Comparison of ENCODE assay signal across 13 mouse cellular contexts in genomic region chr6:140509151-140509530, GRCm38 (mm10).
DNase-seq lines count a peak whose midpoint lies in the region; ATAC-seq and TF ChIP-seq lines count a peak whose summit lies in the region.
"Had no signal": no experiment of that assay in that cellular context is flagged by ENCODE, and none has a peak within 500 bp of the region (broad histone marks: within the 10 kb centered on the region; RNA-seq: fewer than 3 reads in every experiment).

No protein-coding gene starts in this region.

- H3K27me3 ChIP-seq in liver, adult 2 months (ENCODE audit: control insufficient read depth, insufficient read depth, low read length) = no peaks in the 10 kb centered on the region
- H3K27me3 ChIP-seq in liver, embryonic 11.5 days (replicated peaks; ENCODE audit: control insufficient read depth, insufficient read depth, low read length) = no peaks in the 10 kb centered on the region
- H3K27me3 ChIP-seq in limb, embryonic 11.5 days (ENCODE audit: control insufficient read depth, insufficient read depth, low read length) = no peaks in the 10 kb centered on the region

- no peak overlapping the region for H3K27ac ChIP-seq in liver, adult 2 months (replicated peaks; ENCODE audit: insufficient read depth, low read depth, low read length)
- no peak overlapping the region for H3K27ac ChIP-seq in liver, embryonic 11.5 days (ENCODE audit: low read depth, low read length)
- H3K27ac ChIP-seq in limb, embryonic 11.5 days (replicated peaks; ENCODE audit: low read depth, low read length) = peak overlapping the region; percentile 47; the same call in 1 of the 2 replicates

- H3K9ac ChIP-seq in liver, adult 2 months (ENCODE audit: low read depth, low read length) = no peak overlapping the region
- H3K9ac ChIP-seq in liver, embryonic 11.5 days (ENCODE audit: low read depth, low read length) = no peak overlapping the region
- H3K9ac ChIP-seq in limb, embryonic 11.5 days (ENCODE audit: low read length) = no peak overlapping the region

- no peaks in the 10 kb centered on the region for H3K36me3 ChIP-seq in liver, adult 2 months (ENCODE audit: control insufficient read depth, insufficient read depth, low read length)
- H3K36me3 ChIP-seq in liver, embryonic 11.5 days (ENCODE audit: control insufficient read depth, insufficient read depth, low read length) = no peaks in the 10 kb centered on the region
- no peaks in the 10 kb centered on the region for H3K36me3 ChIP-seq in limb, embryonic 11.5 days (ENCODE audit: control insufficient read depth, insufficient read depth, low read length)
- H3K36me3 ChIP-seq: G1E had no signal

- peaks cover 38% of the 10 kb centered on the region; the same call in 1 of the 2 replicates for H3K79me2 ChIP-seq in liver, adult 2 months (ENCODE audit: control insufficient read depth, insufficient read depth, low read length)

- no peaks in the 10 kb centered on the region for H3K9me3 ChIP-seq in liver, embryonic 11.5 days (ENCODE audit: control insufficient read depth, low read length)
- no peaks in the 10 kb centered on the region for H3K9me3 ChIP-seq in limb, embryonic 11.5 days (ENCODE audit: control insufficient read depth, low read length)

- 41% methylated on average over 9 of the region's 9 CpGs for WGBS in liver, adult 2 months
- WGBS in liver, embryonic 11.5 days = 38% methylated on average over 9 of the region's 9 CpGs
- 21% methylated on average over 9 of the region's 9 CpGs for WGBS in limb, embryonic 11.5 days

- TF ChIP-seq CTCF in liver, adult 2 months (IDR thresholded peaks at IDR 0.05; ENCODE audit: low read depth, low read length) = no peak

- H3K4me3 ChIP-seq in liver, adult 2 months (ENCODE audit: insufficient read depth, low read depth, low read length) = no peak overlapping the region
- no peak overlapping the region for H3K4me3 ChIP-seq in liver, embryonic 11.5 days (ENCODE audit: low read depth, low read length)
- H3K4me3 ChIP-seq in limb, embryonic 11.5 days (ENCODE audit: low read depth, low read length) = no peak overlapping the region

- H3K4me1 ChIP-seq in liver, adult 2 months (ENCODE audit: control insufficient read depth, insufficient read depth, low read length) = peaks cover 14% of the 10 kb centered on the region
- peaks cover 11% of the 10 kb centered on the region for H3K4me1 ChIP-seq in liver, embryonic 11.5 days (replicated peaks; ENCODE audit: control insufficient read depth, insufficient read depth, low read length)
- peaks cover 22% of the 10 kb centered on the region for H3K4me1 ChIP-seq in limb, embryonic 11.5 days (ENCODE audit: control insufficient read depth, insufficient read depth, low read length)

- no peak for TF ChIP-seq POLR2A in liver, adult 2 months (IDR thresholded peaks at IDR 0.05; ENCODE audit: extremely low read depth, insufficient read depth, low read length)

- H3K4me2 ChIP-seq in liver, embryonic 11.5 days = no peak overlapping the region
- no peak overlapping the region for H3K4me2 ChIP-seq in limb, embryonic 11.5 days (ENCODE audit: low read depth, severe bottlenecking)

- no peak for ATAC-seq in liver, embryonic 11.5 days (replicated peaks; ENCODE audit: low FRiP score)
- ATAC-seq in limb, embryonic 11.5 days (ENCODE audit: insufficient number of reproducible peaks, low FRiP score, low TSS enrichment, low read depth) = no peak
- ATAC-seq: forebrain, embryonic 14.5 days had no signal

- peak; percentile 8 for DNase-seq in adrenal gland, postnatal 14 days
- DNase-seq in adrenal gland, postnatal 4 days (ENCODE audit: low spot score in 2 of 2) = no peak
- peak; percentile 44 for DNase-seq in liver, adult 2 months (ENCODE audit: extremely low read depth, low read depth, low spot score)
- DNase-seq in liver, embryonic 11.5 days (ENCODE audit: low spot score) = no peak
- peak; percentile 18 for DNase-seq in Muller cell, postnatal 12 days (ENCODE audit: inconsistent ontology term)
- DNase-seq in limb, embryonic 11.5 days (ENCODE audit: low spot score) = no peak
- DNase-seq in testis, postnatal 10 days (ENCODE audit: low spot score) = no peak
- DNase-seq in urinary bladder, postnatal 10 days (ENCODE audit: low spot score) = no peak
- DNase-seq: adrenal gland, adult 2 months; heart, postnatal 36 days; right cerebral cortex, postnatal 25 days had no signal

Comparison
In these comparisons a context has a peak if more than half of its experiments do, and no peak if none do; other contexts are left out.
1. DNase-seq: peak in adrenal gland, postnatal 14 days (single experiment), liver, adult 2 months (single experiment) and Muller cell, postnatal 12 days (single experiment); none in adrenal gland, postnatal 4 days (0 of 2), liver, embryonic 11.5 days (single experiment), limb, embryonic 11.5 days (single experiment), testis, postnatal 10 days (single experiment) and urinary bladder, postnatal 10 days (single experiment).